Mouse (Mus musculus): Measurements from ENCODE around the gene Tnrc18. TPM values are rescaled to one million over a fixed set of nuclear protein-coding genes. Genes with fewer than 3 reads are reported as not detected.
A peak's percentile ranks its signal among the peaks of the same experiment; 100 is the strongest.

Tnrc18 gene
- polyA plus RNA-seq, 1 experiment from 2014 or later = 45.9 TPM

- Histone ChIP-seq H3K4me3 (no peak overlapping the region), H3K27me3 (no peaks in the 10 kb centered on the region), H3K4me1 (peaks cover 62% of the 10 kb centered on the region), H3K9me3 (no peaks in the 10 kb centered on the region), H3K36me3 (peaks cover 25% of the 10 kb centered on the region), H3K27ac (replicated peaks) (peak overlapping the region; percentile 16; the same call in 1 of the 2 replicates), H3K4me2 (replicated peaks) (no peak overlapping the region), H3K9ac (replicated peaks) (no peak overlapping the region)
- 51% methylated on average over 5 of the region's 5 CpGs for WGBS
- ATAC-seq (replicated peaks) = no peak
These were observed 36.9 kb downstream of the Tnrc18 start for GRCm38 (mm10) chr5:142780579-142780978.

DNA sequence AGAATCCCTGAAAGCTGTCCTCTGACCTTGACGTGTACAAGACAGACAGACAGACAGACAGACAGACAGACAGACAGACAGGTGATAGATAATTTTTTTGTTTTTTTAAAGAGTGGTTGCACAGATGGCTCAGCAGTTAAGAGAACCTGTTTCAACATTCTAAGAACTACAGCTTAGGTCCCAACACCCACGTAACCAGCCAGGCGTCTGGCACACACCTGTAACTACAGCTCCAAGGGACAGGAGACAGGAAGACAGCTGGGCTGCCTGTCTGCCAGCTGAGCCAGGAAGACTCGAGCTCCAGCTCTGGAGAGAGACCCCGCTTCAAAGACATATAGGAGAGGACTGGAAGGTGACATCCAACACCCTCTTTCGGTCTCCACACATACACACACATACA is 38.6 kb downstream of the Tnrc18 start:
- H3K4me3 ChIP-seq = no peak overlapping the region
- no peak overlapping the region for H3K9ac ChIP-seq (replicated peaks)
- H3K36me3 ChIP-seq = peaks cover 42% of the 10 kb centered on the region
- H3K27me3 ChIP-seq = no peaks in the 10 kb centered on the region
- H3K27ac ChIP-seq (replicated peaks) = peak overlapping the region; percentile 54
- no peak for ATAC-seq (replicated peaks)
- H3K4me1 ChIP-seq = peaks cover 45% of the 10 kb centered on the region
- no peaks in the 10 kb centered on the region for H3K9me3 ChIP-seq
- H3K4me2 ChIP-seq (replicated peaks) = no peak overlapping the region
- WGBS = 70% methylated on average over 6 of the region's 6 CpGs

DNA sequence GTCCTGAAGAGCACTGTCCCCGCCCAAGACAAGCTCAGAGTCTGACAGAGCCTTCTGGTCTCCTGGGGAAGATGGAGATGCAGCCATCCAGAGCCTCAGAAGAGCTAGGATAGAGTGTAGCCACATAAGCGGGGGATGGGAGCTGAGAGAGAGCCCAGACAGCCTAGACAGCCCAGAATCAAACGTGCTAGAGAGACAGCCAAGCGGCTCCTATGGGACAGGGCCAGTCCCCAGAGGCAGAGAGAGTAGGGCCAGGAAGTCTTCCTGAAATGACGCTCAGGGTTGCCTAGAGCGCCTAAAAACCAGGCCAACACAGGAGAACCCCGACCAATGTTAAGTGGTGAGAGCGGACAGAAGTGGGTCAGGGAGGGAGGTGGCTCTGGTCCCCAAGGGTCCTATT is 39.3 kb downstream of the Tnrc18 start:
- H3K4me1 ChIP-seq = peaks cover 39% of the 10 kb centered on the region
- no peaks in the 10 kb centered on the region for H3K9me3 ChIP-seq
- 67% methylated on average over 8 of the region's 8 CpGs for WGBS
- H3K36me3 ChIP-seq = peaks cover 49% of the 10 kb centered on the region
- no peak overlapping the region for H3K9ac ChIP-seq (replicated peaks)
- H3K4me3 ChIP-seq = no peak overlapping the region
- H3K4me2 ChIP-seq (replicated peaks) = no peak overlapping the region
- peak overlapping the region; percentile 54; the same call in 1 of the 2 replicates for H3K27ac ChIP-seq (replicated peaks)
- H3K27me3 ChIP-seq = no peaks in the 10 kb centered on the region
- ATAC-seq (replicated peaks) = peak; percentile 41; the same call in 1 of the 2 replicates

DNA sequence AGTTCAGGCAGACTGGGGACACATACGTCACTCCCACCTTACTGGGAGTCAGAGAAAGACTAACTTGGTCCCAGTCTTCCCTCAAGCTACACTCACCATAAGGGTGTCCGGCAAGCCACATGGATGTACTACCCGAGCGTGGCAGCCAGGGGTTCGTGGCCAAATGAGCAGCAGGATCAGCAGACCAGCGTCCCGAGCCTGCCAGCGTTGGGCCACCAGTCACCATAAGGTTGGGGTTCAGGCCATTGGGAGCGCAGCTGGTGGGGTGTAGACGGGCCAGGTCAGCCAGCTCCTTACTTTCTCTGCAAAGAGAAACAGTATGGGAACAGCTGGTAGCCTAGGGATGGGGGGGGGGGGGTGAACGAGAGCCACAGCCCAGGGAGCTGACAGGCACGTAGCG is 41.4 kb downstream of the Tnrc18 start:
- no peak for ATAC-seq (replicated peaks)
- Histone ChIP-seq H3K4me1 (peaks cover 23% of the 10 kb centered on the region), H3K27me3 (no peaks in the 10 kb centered on the region), H3K9me3 (no peaks in the 10 kb centered on the region), H3K4me2 (replicated peaks) (no peak overlapping the region), H3K4me3 (no peak overlapping the region), H3K9ac (replicated peaks) (no peak overlapping the region), H3K36me3 (peaks cover 60% of the 10 kb centered on the region), H3K27ac (replicated peaks) (no peak overlapping the region)
- 77% methylated on average over 13 of the region's 13 CpGs for WGBS

- H3K4me2 ChIP-seq (replicated peaks) = no peak overlapping the region
- H3K9ac ChIP-seq (replicated peaks) = no peak overlapping the region
- no peak overlapping the region for H3K4me3 ChIP-seq
- H3K36me3 ChIP-seq = peaks cover 71% of the 10 kb centered on the region
- no peaks in the 10 kb centered on the region for H3K27me3 ChIP-seq
- 93% methylated on average over 5 of the region's 5 CpGs for WGBS
- no peak overlapping the region for H3K27ac ChIP-seq (replicated peaks)
- ATAC-seq (replicated peaks) = no peak
- no peaks in the 10 kb centered on the region for H3K9me3 ChIP-seq
- H3K4me1 ChIP-seq = peaks cover 25% of the 10 kb centered on the region
These were observed 42.7 kb downstream of the Tnrc18 start for GRCm38 (mm10) chr5:142774771-142775170.

DNA sequence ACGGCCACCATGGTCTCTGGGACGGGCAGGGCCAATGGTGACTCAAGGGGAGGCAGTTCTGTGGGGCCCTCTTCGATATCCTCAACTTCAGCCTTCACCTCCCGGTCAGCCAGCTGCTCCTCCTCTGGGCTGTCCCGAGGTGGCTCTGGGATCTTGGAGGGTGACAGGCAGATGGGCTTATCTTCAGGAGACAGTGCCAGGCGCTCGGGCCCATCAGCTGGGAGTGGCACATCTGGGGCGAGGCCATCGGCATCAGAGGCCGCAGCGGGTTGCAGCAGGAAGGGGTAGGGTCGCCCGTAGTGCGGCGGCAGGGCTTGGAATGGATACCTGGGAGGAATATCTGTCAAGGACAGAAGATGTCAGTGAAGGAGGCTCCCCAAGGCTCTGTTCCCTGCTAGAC is 45.5 kb downstream of the Tnrc18 start:
- Histone ChIP-seq H3K9me3 (no peaks in the 10 kb centered on the region), H3K4me2 (replicated peaks) (no peak overlapping the region), H3K27me3 (no peaks in the 10 kb centered on the region), H3K36me3 (peaks cover 75% of the 10 kb centered on the region), H3K4me3 (no peak overlapping the region), H3K4me1 (peaks cover 28% of the 10 kb centered on the region), H3K9ac (replicated peaks) (no peak overlapping the region), H3K27ac (replicated peaks) (no peak overlapping the region)
- WGBS = 92% methylated on average over 15 of the region's 15 CpGs
- no peak for ATAC-seq (replicated peaks)

DNA sequence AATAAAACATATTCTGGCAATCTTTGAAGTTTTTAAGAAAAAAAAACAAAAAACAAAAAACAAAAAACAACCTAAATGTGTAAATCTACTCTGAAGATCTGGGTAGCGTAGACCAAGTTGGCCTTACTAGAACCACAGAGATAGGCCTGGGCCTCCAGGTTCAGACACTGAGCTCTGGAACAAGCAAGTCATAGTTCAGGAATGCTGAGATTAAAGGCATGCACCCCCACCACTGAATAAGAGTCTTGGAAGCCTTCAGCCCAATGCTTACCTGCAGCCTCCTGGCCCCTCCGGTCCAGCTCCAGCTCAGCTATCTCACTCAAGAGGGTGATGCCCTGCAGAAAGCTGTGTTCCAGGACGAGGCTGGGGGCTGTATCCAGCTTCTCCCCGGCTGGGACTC is 46.4 kb downstream of the Tnrc18 start:
- Histone ChIP-seq H3K4me1 (peaks cover 28% of the 10 kb centered on the region), H3K4me2 (replicated peaks) (no peak overlapping the region), H3K36me3 (peaks cover 74% of the 10 kb centered on the region), H3K4me3 (no peak overlapping the region), H3K9me3 (no peaks in the 10 kb centered on the region), H3K27me3 (no peaks in the 10 kb centered on the region), H3K27ac (replicated peaks) (no peak overlapping the region), H3K9ac (replicated peaks) (no peak overlapping the region)
- 90% methylated on average over 4 of the region's 4 CpGs for WGBS
- ATAC-seq (replicated peaks) = no peak

DNA sequence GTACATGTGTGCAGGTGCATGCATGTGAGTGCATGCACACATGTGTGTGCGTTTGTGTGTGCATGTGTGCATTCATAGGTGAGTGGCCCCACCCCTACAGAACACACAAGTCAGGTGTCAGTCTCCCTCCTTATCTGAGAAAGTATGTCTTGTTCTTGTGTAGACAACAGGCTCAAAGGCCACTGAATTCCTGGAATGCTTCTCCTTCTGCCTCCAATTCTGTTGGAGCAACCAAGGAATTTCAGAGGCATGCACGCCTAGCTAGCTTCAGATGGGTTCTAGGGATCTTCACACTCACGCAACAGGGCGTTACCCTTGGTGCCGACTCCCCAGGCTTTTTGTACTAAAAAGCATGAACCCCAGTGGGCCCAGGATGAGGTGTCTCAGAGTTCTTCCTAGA is 47.8 kb downstream of the Tnrc18 start:
- no peak overlapping the region for H3K9ac ChIP-seq (replicated peaks)
- H3K27me3 ChIP-seq = no peaks in the 10 kb centered on the region
- peak overlapping the region; percentile 82 for H3K27ac ChIP-seq (replicated peaks)
- no peak overlapping the region for H3K4me2 ChIP-seq (replicated peaks)
- peaks cover 74% of the 10 kb centered on the region for H3K36me3 ChIP-seq
- ATAC-seq (replicated peaks) = no peak
- peaks cover 39% of the 10 kb centered on the region for H3K4me1 ChIP-seq
- H3K4me3 ChIP-seq = no peak overlapping the region
- 72% methylated on average over 5 of the region's 5 CpGs for WGBS
- no peaks in the 10 kb centered on the region for H3K9me3 ChIP-seq

DNA sequence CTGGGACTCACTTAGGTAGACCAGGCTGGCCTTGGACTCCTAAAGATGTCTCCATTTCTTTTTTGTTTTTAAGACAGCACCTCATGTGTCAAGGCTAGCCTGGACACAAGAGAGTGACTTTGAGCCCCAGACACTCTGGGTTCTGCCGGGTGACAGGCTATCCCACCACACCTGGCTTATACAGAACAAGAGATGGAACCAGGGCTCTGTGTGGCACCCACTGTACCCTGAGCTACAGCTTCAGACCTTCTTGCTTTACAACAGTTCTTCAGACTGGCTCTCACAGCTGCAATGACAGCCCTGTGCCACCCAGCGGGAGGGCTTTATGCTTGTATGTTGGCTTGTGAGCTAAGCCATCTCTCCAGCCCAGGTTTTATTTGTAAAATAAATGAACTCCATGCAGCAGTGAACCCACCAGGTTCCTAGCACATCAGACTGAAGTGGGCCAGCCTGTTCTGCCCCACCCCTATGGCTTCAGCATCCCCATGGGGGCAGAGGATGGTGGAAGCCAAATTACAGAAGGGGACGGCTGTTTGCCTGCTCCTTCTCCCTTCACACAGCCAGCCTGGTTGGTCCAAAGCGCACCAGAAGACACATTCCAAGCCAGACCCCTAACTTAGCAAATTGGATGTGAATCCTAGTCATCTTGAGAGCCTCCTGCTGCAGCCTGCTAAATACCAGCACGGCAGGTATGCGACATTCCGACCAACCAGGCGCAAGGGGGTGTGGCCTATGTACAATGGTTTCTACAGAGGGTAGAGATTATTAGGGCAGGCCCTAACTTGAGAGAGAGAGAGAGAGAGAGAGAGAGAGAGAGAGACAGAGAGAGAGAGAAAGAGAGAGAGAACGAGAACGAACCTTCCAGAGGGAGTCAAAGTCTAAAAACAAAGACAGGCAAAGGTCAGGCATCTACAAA is 48.9 kb downstream of the Tnrc18 start:
- 24% methylated on average over 10 of the region's 10 CpGs for WGBS
- Histone ChIP-seq H3K9ac (replicated peaks) (peak overlapping the region; percentile 17), H3K4me3 (no peak overlapping the region), H3K9me3 (no peaks in the 10 kb centered on the region), H3K36me3 (peaks cover 74% of the 10 kb centered on the region), H3K27ac (replicated peaks) (peak overlapping the region; percentile 82), H3K4me2 (replicated peaks) (no peak overlapping the region), H3K4me1 (peaks cover 48% of the 10 kb centered on the region), H3K27me3 (no peaks in the 10 kb centered on the region)
- ATAC-seq (replicated peaks) = peak; percentile 26

- peaks cover 54% of the 10 kb centered on the region for H3K4me1 ChIP-seq
- H3K36me3 ChIP-seq = peaks cover 74% of the 10 kb centered on the region
- 0 out of 2 replicates have a peak, but pooled peaks have one; percentile 35 for ATAC-seq (replicated peaks)
- no peaks in the 10 kb centered on the region for H3K9me3 ChIP-seq
- H3K4me3 ChIP-seq = no peak overlapping the region
- no peaks in the 10 kb centered on the region for H3K27me3 ChIP-seq
- H3K4me2 ChIP-seq (replicated peaks) = no peak overlapping the region
- no peak overlapping the region for H3K9ac ChIP-seq (replicated peaks)
- WGBS = 7% methylated on average over 7 of the region's 7 CpGs
- peak overlapping the region; percentile 82 for H3K27ac ChIP-seq (replicated peaks)
These were observed 49.5 kb downstream of the Tnrc18 start for GRCm38 (mm10) chr5:142767937-142768336.

DNA sequence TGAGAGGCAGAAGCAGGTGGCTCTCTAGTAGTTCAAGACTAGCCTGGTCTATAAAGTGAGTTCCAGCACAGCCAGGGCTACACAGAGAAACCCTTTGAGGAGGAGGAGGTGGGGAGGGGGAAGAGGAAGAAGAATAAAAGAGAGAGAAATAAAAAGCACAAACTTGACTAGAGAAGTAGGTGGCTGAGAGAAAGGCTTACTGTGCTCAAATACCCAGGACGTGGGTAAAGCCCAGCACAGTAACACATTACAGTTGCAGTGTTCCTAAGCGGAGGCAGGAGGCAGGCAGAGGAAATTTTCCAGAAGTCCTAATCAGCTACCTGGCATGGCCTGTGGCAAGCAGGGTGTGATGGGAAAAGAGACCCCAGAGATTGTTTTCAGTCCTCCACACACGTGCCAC is 50.8 kb downstream of the Tnrc18 start:
- Histone ChIP-seq H3K36me3 (peaks cover 70% of the 10 kb centered on the region), H3K27ac (replicated peaks) (no peak overlapping the region)
- 84% methylated on average over 3 of the region's 3 CpGs for WGBS

GRCm38 (mm10) chr5:142764889-142765288 is 52.6 kb downstream of the Tnrc18 start:
- no peak for ATAC-seq (replicated peaks)
- peaks cover 64% of the 10 kb centered on the region for H3K36me3 ChIP-seq
- H3K9me3 ChIP-seq = no peaks in the 10 kb centered on the region
- no peak overlapping the region for H3K4me3 ChIP-seq
- peaks cover 74% of the 10 kb centered on the region for H3K4me1 ChIP-seq
- no peak overlapping the region for H3K9ac ChIP-seq (replicated peaks)
- 61% methylated on average over 15 of the region's 15 CpGs for WGBS
- 0 out of 2 replicates have a peak overlapping the region, but pooled peaks have one; percentile 8 for H3K27ac ChIP-seq (replicated peaks)
- H3K27me3 ChIP-seq = no peaks in the 10 kb centered on the region
- H3K4me2 ChIP-seq (replicated peaks) = no peak overlapping the region

More for the DNA sequence above, 50.8 kb downstream of the Tnrc18 start:
- Histone ChIP-seq H3K9me3 (no peaks in the 10 kb centered on the region), H3K9ac (replicated peaks) (no peak overlapping the region), H3K4me1 (peaks cover 66% of the 10 kb centered on the region), H3K4me3 (no peak overlapping the region), H3K27me3 (no peaks in the 10 kb centered on the region), H3K4me2 (replicated peaks) (no peak overlapping the region)
- ATAC-seq (replicated peaks) = no peak
